Mouse (Mus musculus) midbrain, embryonic 11.5 days (tissue): ENCODE data around the gene Nav2. TPM values are rescaled to one million over a fixed set of nuclear protein-coding genes. Genes with fewer than 3 reads are reported as not detected.

Source experiments
- ATAC-seq: fragments of 200-750 bp; cut with Nextera tagmentation; 2 replicates; pipeline ENCODE4 v1.8.0; 2017; ENCODE audit warnings: moderate TSS enrichment, moderate library complexity; ENCODE audit not compliant: low FRiP score
- DNase-seq: peaks from one replicate; pipeline ENCODE4 v3.0.0; 2015; ENCODE audit warnings: low spot score; ENCODE audit errors: missing footprints
- H3K27ac ChIP-seq: fragments of 300-500 bp; sonication (generic); 2 replicates; pipeline ENCODE4 v1.5.1; 2014; ENCODE audit warnings: low read depth, low read length
- H3K27me3 ChIP-seq: fragments of 300-500 bp; sonication (generic); 2 replicates; pipeline ENCODE4 v1.6.1; 2014; ENCODE audit warnings: mild to moderate bottlenecking, low read length, moderate library complexity, mixed read lengths; ENCODE audit not compliant: control insufficient read depth, insufficient read depth
- H3K36me3 ChIP-seq: fragments of 300-500 bp; sonication (generic); 2 replicates; pipeline ENCODE4 v1.6.1; 2014; ENCODE audit warnings: mild to moderate bottlenecking, low read length, moderate library complexity, mixed read lengths; ENCODE audit not compliant: control insufficient read depth, insufficient read depth
- H3K4me1 ChIP-seq: fragments of 300-500 bp; sonication (generic); 2 replicates; pipeline ENCODE4 v1.6.1; 2014; ENCODE audit warnings: low read length; ENCODE audit not compliant: control insufficient read depth, insufficient read depth
- H3K4me2 ChIP-seq: fragments of 300-500 bp; sonication (generic); 2 replicates; pipeline ENCODE4 v1.6.1; 2014; ENCODE audit warnings: mild to moderate bottlenecking, moderate library complexity
- H3K4me3 ChIP-seq: fragments of 300-500 bp; sonication (generic); 2 replicates; pipeline ENCODE4 v1.5.1; 2014; ENCODE audit warnings: low read depth, low read length
- H3K9ac ChIP-seq: fragments of 300-500 bp; sonication (generic); 2 replicates; pipeline ENCODE4 v1.6.1; 2014; ENCODE audit warnings: low read length
- H3K9me3 ChIP-seq: fragments of 300-500 bp; sonication (generic); 2 replicates; pipeline ENCODE4 v1.6.1; 2016; ENCODE audit warnings: low read length; ENCODE audit not compliant: control insufficient read depth
- WGBS: fragments of 180-500 bp; shearing (Covaris S2); extraction: QIAGEN DNeasy Blood & Tissue Kit; methylation state at CpG from one replicate; pipeline ENCODE4 v1.1.7; 2014; 5-methylcytosine and 5-hydroxymethylcytosine counted together
- polyA plus RNA-seq: library from polyadenylated mRNA; unstranded; fragments of >200 nt; fragmentation: Nextera tagmentation; extraction: Ambion mirVana; gene quantifications from 2 replicates; pipeline ENCODE4 v1.2.1, GENCODE M21; 2014

Nav2 gene
- polyA plus RNA-seq, 1 experiment from 2014 or later, result 15.9 TPM

- Histone ChIP-seq H3K27me3 (no peaks in the 10 kb centered on the region), H3K9me3 (no peaks in the 10 kb centered on the region), H3K27ac (no peak overlapping the region; the same call in 1 of the 2 replicates), H3K4me1 (no peaks in the 10 kb centered on the region; the same call in 1 of the 2 replicates), H3K36me3 (no peaks in the 10 kb centered on the region), H3K4me2 (no peak overlapping the region), H3K4me3 (no peak overlapping the region), H3K9ac (no peak overlapping the region)
- ATAC-seq (peak; percentile 31; the same call in 1 of the 2 replicates), DNase-seq (no peak)
- WGBS, result 88% methylated on average over 13 of the region's 13 CpGs
These were observed 348.9 kb downstream of the Nav2 start for GRCm38 (mm10) chr7:49257234-49257906.

GRCm38 (mm10) chr7:49258088-49258487 is 349.6 kb downstream of the Nav2 start:
- 90% methylated on average over 6 of the region's 6 CpGs for WGBS
- no peak for ATAC-seq
- Histone ChIP-seq H3K27ac (no peak overlapping the region), H3K4me3 (no peak overlapping the region), H3K9ac (no peak overlapping the region), H3K27me3 (no peaks in the 10 kb centered on the region), H3K9me3 (no peaks in the 10 kb centered on the region), H3K4me2 (no peak overlapping the region), H3K4me1 (peaks cover 2% of the 10 kb centered on the region), H3K36me3 (no peaks in the 10 kb centered on the region)
- no peak for DNase-seq

GRCm38 (mm10) chr7:49261941-49262511 is 353.5 kb downstream of the Nav2 start:
- Histone ChIP-seq H3K4me1 (peaks cover 3% of the 10 kb centered on the region), H3K36me3 (no peaks in the 10 kb centered on the region), H3K27me3 (no peaks in the 10 kb centered on the region), H3K4me3 (no peak overlapping the region), H3K9ac (no peak overlapping the region), H3K4me2 (no peak overlapping the region), H3K27ac (no peak overlapping the region), H3K9me3 (no peaks in the 10 kb centered on the region)
- WGBS, result 83% methylated on average over 13 of the region's 13 CpGs
- DNase-seq, result no peak
- no peak for ATAC-seq

- no peaks in the 10 kb centered on the region for H3K9me3 ChIP-seq
- H3K27ac ChIP-seq, result no peak overlapping the region
- no peak overlapping the region for H3K4me2 ChIP-seq
- H3K27me3 ChIP-seq, result no peaks in the 10 kb centered on the region
- WGBS, result 93% methylated on average over 6 of the region's 6 CpGs
- ATAC-seq (no peak), DNase-seq (no peak)
- no peak overlapping the region for H3K4me3 ChIP-seq
- peaks cover 3% of the 10 kb centered on the region for H3K4me1 ChIP-seq
- H3K9ac ChIP-seq, result no peak overlapping the region
- H3K36me3 ChIP-seq, result no peaks in the 10 kb centered on the region
These were observed 357.9 kb downstream of the Nav2 start for GRCm38 (mm10) chr7:49266422-49266821.

GRCm38 (mm10) chr7:49267621-49268325 is 359.3 kb downstream of the Nav2 start:
- Histone ChIP-seq H3K27me3 (no peaks in the 10 kb centered on the region), H3K4me2 (no peak overlapping the region), H3K9ac (no peak overlapping the region), H3K36me3 (no peaks in the 10 kb centered on the region), H3K27ac (no peak overlapping the region), H3K9me3 (no peaks in the 10 kb centered on the region), H3K4me3 (no peak overlapping the region), H3K4me1 (peaks cover 4% of the 10 kb centered on the region)
- no peak for DNase-seq
- 90% methylated on average over 12 of the region's 12 CpGs for WGBS
- ATAC-seq, result no peak

- Histone ChIP-seq H3K9ac (no peak overlapping the region), H3K36me3 (no peaks in the 10 kb centered on the region), H3K4me2 (no peak overlapping the region), H3K9me3 (no peaks in the 10 kb centered on the region), H3K27ac (no peak overlapping the region), H3K4me3 (no peak overlapping the region), H3K4me1 (peaks cover 4% of the 10 kb centered on the region; the same call in 1 of the 2 replicates), H3K27me3 (no peaks in the 10 kb centered on the region)
- ATAC-seq (no peak), DNase-seq (no peak)
- WGBS, result 93% methylated on average over 9 of the region's 9 CpGs
These were observed 359.9 kb downstream of the Nav2 start for GRCm38 (mm10) chr7:49268401-49268921.

- Histone ChIP-seq H3K36me3 (no peaks in the 10 kb centered on the region), H3K27ac (no peak overlapping the region), H3K9me3 (no peaks in the 10 kb centered on the region), H3K4me3 (no peak overlapping the region), H3K4me2 (no peak overlapping the region), H3K9ac (no peak overlapping the region), H3K27me3 (no peaks in the 10 kb centered on the region), H3K4me1 (peaks cover 4% of the 10 kb centered on the region; the same call in 1 of the 2 replicates)
- no peak for DNase-seq
- ATAC-seq, result no peak
- 86% methylated on average over 11 of the region's 11 CpGs for WGBS
These were observed 362.3 kb downstream of the Nav2 start for GRCm38 (mm10) chr7:49270855-49271254.

GRCm38 (mm10) chr7:49272445-49273439 is 364.2 kb downstream of the Nav2 start:
- Histone ChIP-seq H3K36me3 (no peaks in the 10 kb centered on the region), H3K27ac (no peak overlapping the region), H3K4me1 (peaks cover 4% of the 10 kb centered on the region; the same call in 1 of the 2 replicates), H3K4me3 (no peak overlapping the region), H3K9ac (no peak overlapping the region), H3K4me2 (no peak overlapping the region), H3K27me3 (no peaks in the 10 kb centered on the region), H3K9me3 (no peaks in the 10 kb centered on the region)
- DNase-seq (peak; percentile 98), ATAC-seq (peak; percentile 57; the same call in 1 of the 2 replicates)
- 19% methylated on average over 16 of the region's 16 CpGs for WGBS
